Mouse (Mus musculus) urinary bladder, postnatal 14 days (tissue): ENCODE results near the gene Atp6v1e1.
"Not testable (repeated sequence)": the region's sequence is repeated elsewhere in the genome, so short reads cannot be mapped to it uniquely, and the experiment has no call there.

Experiments
- DNase-seq: peaks from one replicate; pipeline ENCODE4 v3.0.0; 2021; ENCODE audit warnings: low spot score

Gene Atp6v1e1

GRCm38 (mm10) chr6:120820144-120820543 is 2.4 kb downstream of the Atp6v1e1 start:
- no peak for DNase-seq

- no peak for DNase-seq
These were observed 3.3 kb downstream of the Atp6v1e1 start for GRCm38 (mm10) chr6:120819294-120819693.

- not testable (repeated sequence) for DNase-seq
These were observed 10.6 kb downstream of the Atp6v1e1 start for GRCm38 (mm10) chr6:120811999-120812398.

- DNase-seq = no peak
These were observed 14.9 kb downstream of the Atp6v1e1 start for GRCm38 (mm10) chr6:120807738-120808081.

- DNase-seq = no peak
These were observed 15.4 kb downstream of the Atp6v1e1 start for GRCm38 (mm10) chr6:120806999-120807737.

- DNase-seq = no peak
These were observed 23.0 kb downstream of the Atp6v1e1 start for GRCm38 (mm10) chr6:120799581-120800041.

- no peak for DNase-seq
These were observed 23.7 kb downstream of the Atp6v1e1 start for GRCm38 (mm10) chr6:120798905-120799304.

- peak; percentile 53 for DNase-seq
These were observed 24.6 kb downstream of the Atp6v1e1 start for GRCm38 (mm10) chr6:120798019-120798418.

- no peak for DNase-seq
These were observed 26.5 kb downstream of the Atp6v1e1 start for GRCm38 (mm10) chr6:120796111-120796510.

- DNase-seq = no peak
These were observed 27.0 kb downstream of the Atp6v1e1 start for GRCm38 (mm10) chr6:120795422-120796086.

GRCm38 (mm10) chr6:120792947-120793346 is 29.6 kb downstream of the Atp6v1e1 start:
- DNase-seq = no peak

GRCm38 (mm10) chr6:120790717-120791116 is 31.9 kb downstream of the Atp6v1e1 start:
- no peak for DNase-seq

GRCm38 (mm10) chr6:120790153-120790552 is 32.4 kb downstream of the Atp6v1e1 start:
- no peak for DNase-seq

GRCm38 (mm10) chr6:120788904-120789303 is 33.7 kb downstream of the Atp6v1e1 start:
- DNase-seq = no peak

GRCm38 (mm10) chr6:120788068-120788607 is 34.5 kb downstream of the Atp6v1e1 start:
- DNase-seq = no peak

GRCm38 (mm10) chr6:120784351-120784750 is 38.2 kb downstream of the Atp6v1e1 start:
- DNase-seq = no peak

GRCm38 (mm10) chr6:120782948-120783347 is 39.6 kb downstream of the Atp6v1e1 start:
- DNase-seq = no peak

GRCm38 (mm10) chr6:120778226-120778625 is 44.4 kb downstream of the Atp6v1e1 start:
- DNase-seq = no peak

- DNase-seq = no peak
These were observed 45.1 kb downstream of the Atp6v1e1 start for GRCm38 (mm10) chr6:120777533-120777932.

- DNase-seq = no peak
These were observed 46.3 kb downstream of the Atp6v1e1 start for GRCm38 (mm10) chr6:120776286-120776685.

- DNase-seq = no peak
These were observed 48.8 kb downstream of the Atp6v1e1 start for GRCm38 (mm10) chr6:120773763-120774162.

GRCm38 (mm10) chr6:120773149-120773628 is 49.4 kb downstream of the Atp6v1e1 start, which contains the start of gene Slc25a18:
Gene Slc25a18, plus strand, starts transcription at chr6:120773578.
- no peak for DNase-seq

- DNase-seq = no peak
These were observed 50.6 kb downstream of the Atp6v1e1 start for GRCm38 (mm10) chr6:120772025-120772424.
